Mouse (Mus musculus): ENCODE data around the gene Cga. TPM values are rescaled to one million over a fixed set of nuclear protein-coding genes. Genes with fewer than 3 reads are reported as not detected.
A peak's percentile ranks its signal among the peaks of the same experiment; 100 is the strongest.

The Cga gene
- polyA plus RNA-seq, 1 experiment from 2014 or later = not detected

DNA sequence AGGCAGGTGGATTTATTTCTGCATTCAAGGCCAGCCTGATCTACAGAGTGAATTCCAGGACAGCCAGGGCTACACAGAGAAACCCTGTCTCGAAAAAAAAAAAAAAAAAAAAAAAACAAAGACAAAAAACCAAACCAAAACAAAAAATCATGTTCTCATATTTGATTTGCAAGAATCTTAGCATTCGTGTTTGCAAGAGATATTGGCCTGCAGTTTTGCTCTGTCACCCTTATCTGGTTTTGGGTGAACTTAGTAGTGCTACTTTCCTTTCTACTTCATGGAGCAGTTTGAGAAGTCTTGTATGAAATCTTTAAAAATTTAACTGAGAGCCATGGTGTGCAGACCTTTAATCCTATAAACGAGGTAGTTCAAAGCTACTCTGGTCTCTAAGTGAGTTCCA, 23.8 kb upstream of the Cga start:
- no peak overlapping the region for H3K4me2 ChIP-seq (ENCODE audit: low read depth, low read length)
- H3K27ac ChIP-seq (ENCODE audit: low read length) = no peak overlapping the region
- no peak for ATAC-seq (replicated peaks; ENCODE audit: extremely low read depth, insufficient read depth, low FRiP score)
- H3K27me3 ChIP-seq (ENCODE audit: control insufficient read depth, insufficient read depth, low read length) = no peaks in the 10 kb centered on the region
- no peak overlapping the region for H3K9ac ChIP-seq (ENCODE audit: low read length)
- peaks cover 15% of the 10 kb centered on the region for H3K4me1 ChIP-seq (ENCODE audit: control insufficient read depth, insufficient read depth, low read length)
- H3K4me3 ChIP-seq (ENCODE audit: low read length) = no peak overlapping the region
- H3K36me3 ChIP-seq (ENCODE audit: control insufficient read depth, insufficient read depth) = no peaks in the 10 kb centered on the region
- H3K9me3 ChIP-seq (replicated peaks; ENCODE audit: control insufficient read depth, low read length) = no peaks in the 10 kb centered on the region
- WGBS = 83% methylated on average over 3 of the region's 3 CpGs

DNA sequence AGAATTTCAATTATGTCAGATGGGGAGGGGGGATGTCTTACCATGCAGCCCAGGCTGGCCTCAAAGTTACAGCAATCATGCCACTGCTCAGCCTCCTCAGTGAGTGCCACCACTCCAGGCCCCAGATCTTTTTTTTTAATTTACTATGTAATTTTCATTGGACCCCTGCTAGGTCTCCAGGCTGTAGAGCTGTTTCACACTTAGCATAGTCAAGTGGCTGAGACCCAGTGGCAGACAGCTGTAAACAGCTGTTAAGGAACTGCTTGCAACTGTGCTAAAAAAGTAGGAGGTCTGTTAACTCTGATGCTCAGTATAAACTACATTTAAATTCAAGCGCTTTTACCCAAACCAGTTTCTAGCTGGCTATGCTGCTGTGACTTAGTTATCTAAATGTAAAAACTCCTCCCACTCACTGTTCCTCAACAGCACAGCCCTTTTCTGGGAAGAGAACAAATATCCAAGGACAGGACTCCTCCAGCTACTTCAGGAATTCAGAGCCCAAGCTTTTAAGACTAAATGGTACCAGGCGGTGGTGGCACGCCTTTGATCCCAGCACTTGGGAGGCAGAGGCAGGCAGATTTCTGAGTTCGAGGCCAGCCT, 20.6 kb upstream of the Cga start:
- Histone ChIP-seq H3K36me3 (ENCODE audit: control insufficient read depth, insufficient read depth) (peaks cover 6% of the 10 kb centered on the region), H3K4me1 (ENCODE audit: control insufficient read depth, insufficient read depth, low read length) (peaks cover 15% of the 10 kb centered on the region), H3K9ac (ENCODE audit: low read length) (no peak overlapping the region), H3K4me2 (ENCODE audit: low read depth, low read length) (no peak overlapping the region), H3K27me3 (ENCODE audit: control insufficient read depth, insufficient read depth, low read length) (no peaks in the 10 kb centered on the region), H3K4me3 (ENCODE audit: low read length) (no peak overlapping the region), H3K9me3 (replicated peaks; ENCODE audit: control insufficient read depth, low read length) (no peaks in the 10 kb centered on the region), H3K27ac (ENCODE audit: low read length) (no peak overlapping the region)
- WGBS = 88% methylated on average over 4 of the region's 4 CpGs
- peak; percentile 49; the same call in 1 of the 2 replicates for ATAC-seq (replicated peaks; ENCODE audit: extremely low read depth, insufficient read depth, low FRiP score)

DNA sequence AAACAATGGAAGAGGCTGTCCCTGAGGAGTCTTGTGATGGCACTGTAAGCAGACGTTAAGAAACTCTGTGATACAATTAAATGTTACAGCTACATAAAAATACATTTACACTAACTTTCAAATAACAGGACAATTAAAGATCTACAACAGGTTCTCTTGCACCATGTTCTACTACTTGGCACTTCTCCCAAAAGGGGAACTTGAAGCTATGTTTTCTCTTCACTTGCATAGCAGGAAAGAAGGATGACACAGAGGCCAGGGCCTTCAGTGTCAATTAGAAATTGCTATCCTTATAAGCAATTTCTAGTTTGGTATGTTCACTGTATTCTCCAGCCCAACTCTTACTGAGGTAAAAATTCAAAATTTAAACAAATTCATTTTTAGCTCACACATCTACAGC, 19.3 kb upstream of the Cga start:
- Histone ChIP-seq H3K27ac (ENCODE audit: low read length) (no peak overlapping the region), H3K4me1 (ENCODE audit: control insufficient read depth, insufficient read depth, low read length) (peaks cover 15% of the 10 kb centered on the region), H3K4me3 (ENCODE audit: low read length) (no peak overlapping the region), H3K9ac (ENCODE audit: low read length) (no peak overlapping the region), H3K9me3 (replicated peaks; ENCODE audit: control insufficient read depth, low read length) (no peaks in the 10 kb centered on the region), H3K4me2 (ENCODE audit: low read depth, low read length) (no peak overlapping the region), H3K27me3 (ENCODE audit: control insufficient read depth, insufficient read depth, low read length) (no peaks in the 10 kb centered on the region), H3K36me3 (ENCODE audit: control insufficient read depth, insufficient read depth) (peaks cover 6% of the 10 kb centered on the region)
- ATAC-seq (replicated peaks; ENCODE audit: extremely low read depth, insufficient read depth, low FRiP score) = no peak
- 59% methylated on average over 1 of the region's 1 CpGs for WGBS

GRCm38 (mm10) chr4:34880921-34881650, 12.5 kb upstream of the Cga start:
- H3K27ac ChIP-seq (ENCODE audit: low read length) = no peak overlapping the region
- H3K9ac ChIP-seq (ENCODE audit: low read length) = no peak overlapping the region
- peak overlapping the region; percentile 95; the same call in 1 of the 2 replicates for H3K4me3 ChIP-seq (ENCODE audit: low read length)
- H3K9me3 ChIP-seq (replicated peaks; ENCODE audit: control insufficient read depth, low read length) = no peaks in the 10 kb centered on the region
- H3K4me1 ChIP-seq (ENCODE audit: control insufficient read depth, insufficient read depth, low read length) = peaks cover 25% of the 10 kb centered on the region
- ATAC-seq (replicated peaks; ENCODE audit: extremely low read depth, insufficient read depth, low FRiP score) = no peak
- WGBS = 83% methylated on average over 10 of the region's 10 CpGs
- H3K36me3 ChIP-seq (ENCODE audit: control insufficient read depth, insufficient read depth) = peaks cover 6% of the 10 kb centered on the region
- peak overlapping the region; percentile 91 for H3K4me2 ChIP-seq (ENCODE audit: low read depth, low read length)
- no peaks in the 10 kb centered on the region for H3K27me3 ChIP-seq (ENCODE audit: control insufficient read depth, insufficient read depth, low read length)

GRCm38 (mm10) chr4:34881851-34882250, 11.7 kb upstream of the Cga start:
- no peaks in the 10 kb centered on the region for H3K27me3 ChIP-seq (ENCODE audit: control insufficient read depth, insufficient read depth, low read length)
- H3K4me3 ChIP-seq (ENCODE audit: low read length) = peak overlapping the region; percentile 95
- H3K27ac ChIP-seq (ENCODE audit: low read length) = peak overlapping the region; percentile 91
- peak overlapping the region; percentile 91 for H3K4me2 ChIP-seq (ENCODE audit: low read depth, low read length)
- ATAC-seq (replicated peaks; ENCODE audit: extremely low read depth, insufficient read depth, low FRiP score) = no peak
- no peaks in the 10 kb centered on the region for H3K9me3 ChIP-seq (replicated peaks; ENCODE audit: control insufficient read depth, low read length)
- 8% methylated on average over 4 of the region's 4 CpGs for WGBS
- H3K9ac ChIP-seq (ENCODE audit: low read length) = peak overlapping the region; percentile 99
- peaks cover under 1% of the 10 kb centered on the region; the same call in 1 of the 2 replicates for H3K36me3 ChIP-seq (ENCODE audit: control insufficient read depth, insufficient read depth)
- H3K4me1 ChIP-seq (ENCODE audit: control insufficient read depth, insufficient read depth, low read length) = peaks cover 26% of the 10 kb centered on the region

DNA sequence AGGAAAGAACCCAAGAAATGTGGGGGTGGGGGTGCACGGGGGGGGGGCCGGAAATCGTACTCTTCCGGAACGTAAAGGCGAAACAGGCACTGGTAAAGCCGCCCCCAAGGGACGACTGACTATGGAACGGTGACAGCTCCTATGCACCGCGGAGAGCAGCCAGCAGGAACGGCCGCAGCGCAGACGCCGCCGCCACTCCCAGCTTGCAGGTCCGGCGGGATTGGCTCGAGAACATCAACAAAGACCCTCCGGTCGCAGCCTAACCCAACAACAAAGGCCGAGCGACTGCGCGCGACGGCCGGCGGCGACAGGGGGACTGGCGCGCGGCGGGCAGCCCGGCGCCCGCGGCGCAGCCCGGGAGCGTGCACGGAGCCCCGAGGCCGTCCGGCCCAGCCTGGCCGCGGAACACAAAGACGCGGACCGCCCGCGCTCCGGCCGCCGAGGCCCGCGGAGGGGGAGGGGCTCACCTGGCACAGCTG, 11.2 kb upstream of the Cga start:
- under 1% methylated on average over 43 of the region's 58 CpGs for WGBS
- H3K27ac ChIP-seq (ENCODE audit: low read length) = peak overlapping the region; percentile 91
- peak overlapping the region; percentile 95 for H3K4me3 ChIP-seq (ENCODE audit: low read length)
- H3K4me2 ChIP-seq (ENCODE audit: low read depth, low read length) = peak overlapping the region; percentile 91
- no peaks in the 10 kb centered on the region for H3K36me3 ChIP-seq (ENCODE audit: control insufficient read depth, insufficient read depth)
- H3K9me3 ChIP-seq (replicated peaks; ENCODE audit: control insufficient read depth, low read length) = no peaks in the 10 kb centered on the region
- ATAC-seq (replicated peaks; ENCODE audit: extremely low read depth, insufficient read depth, low FRiP score) = peak; percentile 64
- H3K9ac ChIP-seq (ENCODE audit: low read length) = peak overlapping the region; percentile 99
- H3K27me3 ChIP-seq (ENCODE audit: control insufficient read depth, insufficient read depth, low read length) = no peaks in the 10 kb centered on the region
- H3K4me1 ChIP-seq (ENCODE audit: control insufficient read depth, insufficient read depth, low read length) = peaks cover 26% of the 10 kb centered on the region

- Histone ChIP-seq H3K4me1 (ENCODE audit: control insufficient read depth, insufficient read depth, low read length) (peaks cover 29% of the 10 kb centered on the region), H3K27ac (ENCODE audit: low read length) (peak within 1 kb of the TSS; percentile 91), H3K36me3 (ENCODE audit: control insufficient read depth, insufficient read depth) (no peaks in the 10 kb centered on the region), H3K27me3 (ENCODE audit: control insufficient read depth, insufficient read depth, low read length) (no peaks in the 10 kb centered on the region), H3K4me3 (ENCODE audit: low read length) (peak within 1 kb of the TSS; percentile 95), H3K4me2 (ENCODE audit: low read depth, low read length) (peak within 1 kb of the TSS; percentile 91), H3K9me3 (replicated peaks; ENCODE audit: control insufficient read depth, low read length) (no peaks in the 10 kb centered on the region), H3K9ac (ENCODE audit: low read length) (peak within 1 kb of the TSS; percentile 99)
- under 1% methylated on average over 42 of the region's 44 CpGs for WGBS
- ATAC-seq (replicated peaks; ENCODE audit: extremely low read depth, insufficient read depth, low FRiP score) = peak; percentile 88
Observed at GRCm38 (mm10) chr4:34882818-34883217, 10.8 kb upstream of the Cga start, which contains the start of gene Zfp292. Gene Zfp292, minus strand, starts transcription at chr4:34882960.

- peak overlapping the region; percentile 73 for H3K4me2 ChIP-seq (ENCODE audit: low read depth, low read length)
- no peaks in the 10 kb centered on the region for H3K36me3 ChIP-seq (ENCODE audit: control insufficient read depth, insufficient read depth)
- no peaks in the 10 kb centered on the region for H3K9me3 ChIP-seq (replicated peaks; ENCODE audit: control insufficient read depth, low read length)
- peaks cover 29% of the 10 kb centered on the region for H3K4me1 ChIP-seq (ENCODE audit: control insufficient read depth, insufficient read depth, low read length)
- peaks cover under 1% of the 10 kb centered on the region for H3K27me3 ChIP-seq (ENCODE audit: control insufficient read depth, insufficient read depth, low read length)
- ATAC-seq (replicated peaks; ENCODE audit: extremely low read depth, insufficient read depth, low FRiP score) = no peak
- peak overlapping the region; percentile 99 for H3K9ac ChIP-seq (ENCODE audit: low read length)
- 23% methylated on average over 16 of the region's 16 CpGs for WGBS
- peak overlapping the region; percentile 95 for H3K4me3 ChIP-seq (ENCODE audit: low read length)
- H3K27ac ChIP-seq (ENCODE audit: low read length) = peak overlapping the region; percentile 91
Observed at GRCm38 (mm10) chr4:34883366-34884029, 10.1 kb upstream of the Cga start.

All from heart, embryonic 16.5 days (tissue).